Comparison of ENCODE assay signal across 26 mouse cellular contexts in the genomic region with DNA sequence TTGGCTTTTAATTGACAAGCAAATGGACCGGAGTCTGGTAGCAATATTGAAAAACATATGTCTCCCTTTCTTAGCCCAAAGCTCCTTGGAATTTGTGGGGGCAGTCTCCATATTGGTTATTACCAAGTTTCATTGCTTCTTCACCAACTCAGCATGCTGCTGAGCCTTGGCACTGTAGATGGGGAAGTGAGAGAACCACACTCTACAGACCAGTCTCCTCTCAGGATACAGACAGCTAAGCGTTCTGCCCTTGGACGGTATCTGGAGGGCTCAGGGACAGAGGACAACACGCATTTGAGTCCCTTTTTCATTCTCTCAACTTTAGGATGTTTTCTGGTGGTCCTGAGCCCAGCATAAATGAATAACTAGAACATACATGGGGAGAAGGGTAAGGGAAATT. TPM values are rescaled to one million over a fixed set of nuclear protein-coding genes. Genes with fewer than 3 reads are reported as not detected.
A peak's percentile ranks its signal among the peaks of the same experiment; 100 is the strongest.
DNase-seq lines count a peak whose midpoint lies in the region; TF ChIP-seq lines count a peak whose summit lies in the region.
"Had no signal": no experiment of that assay in that cellular context is flagged by ENCODE, and none has a peak within 500 bp of the region (broad histone marks: within the 10 kb centered on the region; RNA-seq: fewer than 3 reads in every experiment).

No protein-coding gene starts in this region.

- TF ChIP-seq POLR2A in bone marrow macrophage, adult 2 months (IDR thresholded peaks at IDR 0.05; ENCODE audit: borderline replicate concordance, low read depth, low read length): no peak

- H3K27ac ChIP-seq in bone marrow macrophage, adult 2 months (ENCODE audit: insufficient read depth, low read depth, low read length): peak overlapping the region; percentile 56
- H3K27ac ChIP-seq in gastrocnemius, adult 2 months: no peak overlapping the region
- H3K27ac ChIP-seq: embryonic facial prominence, embryonic 10.5 days; embryonic facial prominence, embryonic 13.5 days; forebrain, embryonic 12.5 days; forebrain, embryonic 15.5 days; heart, adult 2 months; heart, embryonic 10.5 days; heart, embryonic 13.5 days; hindbrain, embryonic 14.5 days; hindbrain, postnatal 0 days had no signal

- TF ChIP-seq CTCF in bone marrow macrophage, adult 2 months (IDR thresholded peaks at IDR 0.05; ENCODE audit: low read depth, low read length): no peak
- TF ChIP-seq CTCF in gastrocnemius, adult 2 months (IDR thresholded peaks at IDR 0.05): no peak

- H3K36me3 ChIP-seq in splenic B cell, adult 2 months (ENCODE audit: control insufficient read depth, insufficient read depth, low read length, poor library complexity, severe bottlenecking): no peaks in the 10 kb centered on the region
- H3K36me3 ChIP-seq: embryonic facial prominence, embryonic 13.5 days; forebrain, embryonic 12.5 days; forebrain, embryonic 15.5 days; heart, embryonic 10.5 days; heart, embryonic 13.5 days had no signal

- peak; percentile 92 for DNase-seq in heart, adult 11 months
- DNase-seq in heart, adult 18-20 months: no peak
- DNase-seq in splenic B cell, adult 2 months (ENCODE audit: low read depth, low spot score): peak; percentile 27
- no peak for DNase-seq in thymus, postnatal 25 days
- DNase-seq in gastrocnemius, adult 2 months: no peak
- DNase-seq: adrenal gland, postnatal 10 days; adrenal gland, postnatal 36 days; cerebellum, adult 11-12 months; cerebellum, adult 9-11 months; cerebellum, postnatal 25 days; embryo, embryonic 11 days; gastrocnemius, postnatal 14 days; heart, adult 2 months; heart, postnatal 14 days; heart, postnatal 4 days; kidney, adult 18-20 months had no signal

- intact Hi-C loops in gastrocnemius, adult 2 months (cut with DNase I): no loop called here

- H3K4me1 ChIP-seq in bone marrow macrophage, adult 2 months (ENCODE audit: control insufficient read depth, insufficient read depth, low read length): peaks cover 50% of the 10 kb centered on the region

- H3K4me3 ChIP-seq in bone marrow macrophage, adult 2 months (ENCODE audit: insufficient read depth, low read length): no peak overlapping the region
- no peak overlapping the region for H3K4me3 ChIP-seq in gastrocnemius, adult 2 months
- H3K4me3 ChIP-seq: embryonic facial prominence, embryonic 10.5 days; embryonic facial prominence, embryonic 13.5 days; erythroblast, embryonic 14.5 days; forebrain, embryonic 12.5 days; forebrain, embryonic 15.5 days; heart, adult 2 months; heart, embryonic 10.5 days; heart, embryonic 13.5 days had no signal

- H3K27me3 ChIP-seq in splenic B cell, adult 2 months (ENCODE audit: control insufficient read depth, insufficient read depth, low read length, poor library complexity, severe bottlenecking): no peaks in the 10 kb centered on the region
- H3K27me3 ChIP-seq: embryonic facial prominence, embryonic 13.5 days; forebrain, embryonic 12.5 days; forebrain, embryonic 15.5 days; heart, embryonic 13.5 days had no signal

RNA-seq across cellular contexts. Expression of a gene that starts 2.1 kb away (rescaled TPM):
- total RNA-seq in heart, adult 18-20 months (2021): 10 to 100 TPM; 24.2 to 28.5 TPM
- polyA plus RNA-seq in bone marrow macrophage, adult 2 months (2012; ENCODE audit: insufficient read depth, insufficient read length, missing spikeins): 144 and 147 TPM in 2 replicates
- 10 to 100 TPM; 39.6 to 46.4 TPM for total RNA-seq in gastrocnemius, adult 2 months (2021)

RNA-seq across cellular contexts. Expression of a gene that starts 6.1 kb away (rescaled TPM):
- 100 to 1,000 TPM; 118 to 140 TPM for total RNA-seq in heart, adult 18-20 months (2021)
- polyA plus RNA-seq in bone marrow macrophage, adult 2 months (2012; ENCODE audit: insufficient read depth, insufficient read length, missing spikeins): 17.8 and 19.7 TPM in 2 replicates
- 10 to 100 TPM; 67.6 to 97.7 TPM for total RNA-seq in gastrocnemius, adult 2 months (2021)

RNA-seq across cellular contexts. Expression of a gene that starts 21.3 kb away (rescaled TPM):
- total RNA-seq in heart, adult 18-20 months (2021): 1 to 10 TPM; 8.1 to 9.2 TPM
- 15.5 and 18.4 TPM in 2 replicates for polyA plus RNA-seq in bone marrow macrophage, adult 2 months (2012; ENCODE audit: insufficient read depth, insufficient read length, missing spikeins)
- 1 to 10 TPM; 5.9 TPM for total RNA-seq in gastrocnemius, adult 2 months (2021)

RNA-seq across cellular contexts. Expression of a gene that starts 30.6 kb away (rescaled TPM):
- 1 to 10 TPM; 8.6 to 9.3 TPM for total RNA-seq in heart, adult 18-20 months (2021)
- 17.2 and 23.0 TPM in 2 replicates for polyA plus RNA-seq in bone marrow macrophage, adult 2 months (2012; ENCODE audit: insufficient read depth, insufficient read length, missing spikeins)
- total RNA-seq in gastrocnemius, adult 2 months (2021): 1 to 10 TPM; 4.4 to 6.6 TPM

RNA-seq across cellular contexts. Expression of a gene that starts 37.6 kb away (rescaled TPM):
- 1,000 to 10,000 TPM; 2,577 to 2,715 TPM for total RNA-seq in heart, adult 18-20 months (2021)
- polyA plus RNA-seq in bone marrow macrophage, adult 2 months (2012; ENCODE audit: insufficient read depth, insufficient read length, missing spikeins): 346 and 384 TPM in 2 replicates
- total RNA-seq in gastrocnemius, adult 2 months (2021): 1,000 to 10,000 TPM; 1,176 to 1,655 TPM

Comparison
In these comparisons a context has a peak if more than half of its experiments do, and no peak if none do; other contexts are left out.
1. DNase-seq: peak in heart, adult 11 months (single experiment) and splenic B cell, adult 2 months (single experiment); none in heart, adult 18-20 months (0 of 2), thymus, postnatal 25 days (single experiment) and gastrocnemius, adult 2 months (single experiment).